Mouse (Mus musculus): ENCODE data around the gene Slit3.

DNA sequence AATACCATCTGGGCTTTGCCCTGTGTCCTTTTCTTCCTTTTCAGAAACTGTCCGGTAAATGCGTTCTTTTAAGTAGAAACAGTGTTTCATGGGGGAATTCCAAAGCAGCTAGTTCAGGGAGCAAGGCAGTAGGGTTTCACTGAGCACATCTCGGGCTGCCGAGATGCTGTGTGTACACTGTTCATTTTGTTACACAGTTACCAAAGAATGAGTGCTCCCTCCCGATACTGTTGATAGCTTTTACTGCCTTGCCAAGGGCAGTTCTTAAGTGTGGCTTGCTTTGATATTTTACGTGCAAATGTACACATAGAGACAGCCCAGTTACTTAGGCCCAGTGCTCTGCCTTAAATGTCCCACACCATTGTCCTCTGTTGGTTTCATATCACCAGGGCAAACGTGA lies 516.1 kb downstream of the Slit3 start:
- no peak for TF ChIP-seq EP300 (IDR thresholded peaks at IDR 0.05; ENCODE audit: low read depth)
- TF ChIP-seq CTCF (IDR thresholded peaks at IDR 0.05; ENCODE audit: low read depth) = no peak

Measured in liver, embryonic 14.5 days (tissue).